Mouse (Mus musculus) T-helper 1 cell (primary cell): Measurements from ENCODE around the gene Sfrp5.

Source experiments
- in situ Hi-C: fragments of 300-600 bp; cut with MboI, MseI; formaldehyde crosslinking; loops from one replicate; pipeline ENCODE4 v1.15.1; 2025; ENCODE audit warnings: high pct_unique_total_duplicates

Gene Sfrp5

GRCm38 (mm10) chr19:42201696-42202381 lies at the start of gene Sfrp5:
Gene Sfrp5, minus strand, starts transcription at chr19:42202252.
- in situ Hi-C loops: no loop called here

- in situ Hi-C loops: no loop called here
Observed at GRCm38 (mm10) chr19:42249976-42250914, 48.2 kb upstream of the Sfrp5 start.

- in situ Hi-C loops: no loop called here
Observed at GRCm38 (mm10) chr19:42247519-42247918, 45.5 kb upstream of the Sfrp5 start, which contains the start of gene Golga7b. Gene Golga7b, plus strand, starts transcription at chr19:42247574.

GRCm38 (mm10) chr19:42246626-42247025 lies 44.6 kb upstream of the Sfrp5 start:
- in situ Hi-C loops: no loop called here

GRCm38 (mm10) chr19:42243401-42243800 lies 41.3 kb upstream of the Sfrp5 start:
- in situ Hi-C loops: no loop called here

- in situ Hi-C loops: no loop called here
Observed at GRCm38 (mm10) chr19:42240881-42241280, 38.8 kb upstream of the Sfrp5 start.

GRCm38 (mm10) chr19:42238341-42238715 lies 36.3 kb upstream of the Sfrp5 start:
- in situ Hi-C loops: no loop called here

- in situ Hi-C loops: no loop called here
Observed at GRCm38 (mm10) chr19:42237602-42238340, 35.7 kb upstream of the Sfrp5 start.

- in situ Hi-C loops: no loop called here
Observed at GRCm38 (mm10) chr19:42230986-42231385, 28.9 kb upstream of the Sfrp5 start.

GRCm38 (mm10) chr19:42230288-42230568 lies 28.2 kb upstream of the Sfrp5 start:
- in situ Hi-C loops: no loop called here

- in situ Hi-C loops: no loop called here
Observed at GRCm38 (mm10) chr19:42229499-42230287, 27.6 kb upstream of the Sfrp5 start.

- in situ Hi-C loops: no loop called here
Observed at GRCm38 (mm10) chr19:42226451-42226850, 24.4 kb upstream of the Sfrp5 start.

GRCm38 (mm10) chr19:42217374-42217763 lies 15.3 kb upstream of the Sfrp5 start:
- in situ Hi-C loops: no loop called here

- in situ Hi-C loops: no loop called here
Observed at GRCm38 (mm10) chr19:42216699-42217373, 14.8 kb upstream of the Sfrp5 start.

GRCm38 (mm10) chr19:42214601-42215000 lies 12.5 kb upstream of the Sfrp5 start:
- in situ Hi-C loops: no loop called here

GRCm38 (mm10) chr19:42211936-42212335 lies 9.9 kb upstream of the Sfrp5 start:
- in situ Hi-C loops: no loop called here

- in situ Hi-C loops: no loop called here
Observed at GRCm38 (mm10) chr19:42209976-42210375, 7.9 kb upstream of the Sfrp5 start.

- in situ Hi-C loops: no loop called here
Observed at GRCm38 (mm10) chr19:42209485-42209884, 7.4 kb upstream of the Sfrp5 start.

- in situ Hi-C loops: no loop called here
Observed at GRCm38 (mm10) chr19:42205201-42205600, 3.1 kb upstream of the Sfrp5 start.

- in situ Hi-C loops: no loop called here
Observed at GRCm38 (mm10) chr19:42204306-42204705, 2.3 kb upstream of the Sfrp5 start.

GRCm38 (mm10) chr19:42202467-42202866 lies 415 bp upstream of the Sfrp5 start:
- in situ Hi-C loops: no loop called here
